Mouse (Mus musculus): Measurements from ENCODE around the gene Tifab.

- TF ChIP-seq CTCF (IDR thresholded peaks at IDR 0.05; ENCODE audit: insufficient read depth, low read depth, low read length): no peak
- TF ChIP-seq POLR2A (IDR thresholded peaks at IDR 0.05; ENCODE audit: insufficient read depth, low read depth, low read length): no peak
Measured at GRCm38 (mm10) chr13:56208225-56209066, 29.8 kb upstream of the Tifab start.

All from olfactory bulb, adult 2 months (tissue).